Mouse (Mus musculus) left cerebral cortex, postnatal 36 days (tissue): ENCODE measurements around the gene Fads1. TPM values are rescaled to one million over a fixed set of nuclear protein-coding genes. Genes with fewer than 3 reads are reported as not detected.
A peak's percentile ranks its signal among the peaks of the same experiment; 100 is the strongest.

ENCODE experiments used
- DNase-seq, 2 experiments: peaks; one replicate each; pipeline ENCODE4 v3.0.0; 2021 to 2022; ENCODE audit warnings: low spot score in 2 of 2, mixed read lengths in 1 of 2
- intact Hi-C: fragments of 180-260 bp; cut with DNase I; formaldehyde crosslinking; loops from one replicate; pipeline ENCODE4 v1.15.1; 2025
- total RNA-seq, 2 experiments: library from RNA; stranded (reverse); gene quantifications; 2 replicates each; pipeline ENCODE4 v1.2.3; 2021

Fads1 gene
- total RNA-seq, 2 experiments from 2014 or later, result 183 to 192 TPM

DNA sequence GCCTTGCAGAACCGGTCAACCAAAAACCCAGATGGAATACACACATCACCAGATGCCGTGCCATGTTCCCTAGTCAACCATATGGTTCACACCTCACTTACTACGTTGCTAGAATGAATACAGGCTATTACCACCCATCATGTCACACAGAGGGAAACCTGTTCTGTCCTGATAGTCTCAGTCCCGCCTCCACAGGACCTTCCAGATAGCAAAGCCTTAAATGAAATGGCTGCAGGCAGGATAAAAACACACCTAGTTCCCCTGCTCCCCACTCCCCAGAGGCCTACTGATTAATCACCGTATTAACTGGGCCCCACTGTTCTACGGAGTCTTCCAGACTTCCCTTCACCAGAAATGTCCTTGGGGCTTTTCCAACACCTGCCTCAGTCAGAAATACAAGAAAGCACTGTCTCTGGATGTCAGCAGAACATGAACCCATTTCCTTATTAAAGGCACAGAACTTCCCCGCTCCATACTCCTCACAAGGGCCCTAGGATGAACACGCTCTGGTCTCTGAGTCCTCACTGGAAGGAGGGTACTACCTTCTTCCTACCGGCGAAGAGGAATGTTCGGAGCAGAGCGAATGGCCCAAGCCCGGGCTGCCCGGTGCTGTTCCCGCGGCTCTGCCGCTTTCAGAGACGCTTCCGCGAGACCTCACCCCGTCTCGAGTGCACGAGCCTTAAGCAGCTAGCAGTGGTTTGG lies 20.6 kb downstream of the Fads1 start:
- intact Hi-C loops, result no loop called here
- DNase-seq, result no peak

DNA sequence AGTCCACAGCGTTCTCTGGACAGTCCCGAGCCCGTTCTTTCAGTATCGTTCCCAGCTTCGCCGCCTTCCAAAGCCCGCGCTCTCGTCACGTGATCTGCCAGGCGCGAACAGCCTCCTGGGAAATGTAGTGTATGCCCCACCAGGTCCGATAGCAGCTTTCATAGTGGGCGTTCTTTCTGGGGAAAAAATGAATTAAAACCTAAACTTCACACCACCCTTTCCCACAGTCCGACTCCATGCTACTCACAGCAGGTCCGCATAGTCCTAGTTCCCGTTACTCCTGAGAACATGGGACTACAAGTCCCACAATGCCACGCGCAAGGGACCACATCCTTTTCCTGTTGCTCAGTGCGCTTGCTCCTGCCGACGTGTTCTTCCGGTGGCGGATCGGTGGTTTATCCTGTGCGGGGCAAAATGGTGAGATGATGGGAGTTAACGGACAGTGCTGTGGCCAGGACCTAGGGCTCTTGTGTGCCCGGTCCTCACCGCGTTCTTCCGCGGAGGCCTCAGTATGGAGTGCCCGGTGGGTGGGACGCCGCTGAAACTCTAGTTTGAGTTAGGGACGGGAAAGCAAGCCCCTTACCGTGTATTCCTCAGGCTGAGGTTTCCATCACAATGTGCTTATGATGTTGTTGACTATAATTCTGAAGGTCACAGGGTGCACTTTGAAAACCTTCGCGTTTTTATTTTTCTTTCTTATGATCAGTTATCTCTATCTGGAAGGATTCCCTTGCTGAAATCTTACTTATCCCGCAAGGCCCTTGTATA lies 21.3 kb downstream of the Fads1 start, which contains the start of the genes Tmem258 and Fen1:
Gene Tmem258 (plus strand): TSS at position 167 of the 768 bp plus-strand sequence.
Gene Fen1 (minus strand): TSS at position 322 of the 768 bp plus-strand sequence.
- intact Hi-C loops, result no loop called here
- DNase-seq, result peak; percentile 90 to 92

DNA sequence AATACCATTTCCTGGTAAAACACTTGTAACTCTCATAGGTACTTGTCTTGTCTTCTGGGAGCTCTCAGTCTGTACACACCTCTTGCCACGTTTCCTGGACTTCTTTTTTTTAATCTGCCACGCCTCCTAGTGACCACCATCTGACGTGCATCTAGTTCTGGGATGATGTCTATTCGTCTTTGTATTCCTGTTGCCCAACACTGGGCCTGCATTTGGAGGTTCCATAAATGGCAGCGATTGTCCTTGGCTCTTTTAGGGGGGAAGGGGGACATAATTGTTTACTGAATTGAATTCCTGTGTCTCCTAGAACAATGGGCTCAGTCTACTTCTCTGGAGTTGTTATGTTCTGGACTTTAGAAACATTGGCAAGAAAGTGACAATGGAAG lies 21.9 kb downstream of the Fads1 start:
- intact Hi-C loops, result no loop called here
- DNase-seq, result no peak

DNA sequence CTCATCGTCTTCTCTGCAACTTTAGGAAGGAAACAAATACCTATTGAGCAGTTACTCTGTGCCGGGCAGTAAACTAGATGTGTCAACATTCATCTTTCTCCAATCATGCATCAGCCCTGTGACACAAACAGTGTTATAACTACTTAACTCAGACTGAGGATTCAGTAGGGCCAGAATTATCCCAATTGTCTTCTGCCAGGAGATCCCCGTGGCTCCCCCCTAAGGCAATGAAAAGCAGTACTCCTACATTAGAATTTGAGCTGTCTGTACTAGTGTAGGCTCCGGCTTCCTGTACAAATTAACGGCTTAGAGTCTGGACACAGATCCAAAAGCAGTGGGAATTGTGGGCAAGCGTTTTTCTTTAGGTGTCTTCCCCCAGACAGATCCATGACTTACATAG lies 22.4 kb downstream of the Fads1 start:
- intact Hi-C loops, result no loop called here
- no peak for DNase-seq

DNA sequence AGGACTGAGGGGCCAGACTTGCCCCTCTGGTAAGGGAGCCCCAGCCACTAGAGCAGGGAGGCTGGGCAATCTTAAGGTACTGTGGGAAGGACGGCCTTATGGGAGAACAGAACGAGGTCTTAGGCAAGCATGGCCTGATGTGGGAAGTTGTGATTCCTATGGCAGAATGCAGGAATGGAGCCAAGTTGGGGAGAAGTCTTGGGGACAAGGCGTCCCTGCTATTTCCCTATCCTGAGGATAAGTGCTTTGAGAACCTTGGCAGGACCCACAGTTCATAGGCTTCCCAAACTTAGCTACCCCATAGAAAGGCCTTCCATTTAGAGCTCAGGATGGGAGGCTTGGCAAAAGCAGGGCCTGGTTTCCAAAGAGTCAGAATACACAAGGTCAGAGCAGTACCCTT lies 26.2 kb downstream of the Fads1 start:
- intact Hi-C loops, result no loop called here
- DNase-seq, result no peak

DNA sequence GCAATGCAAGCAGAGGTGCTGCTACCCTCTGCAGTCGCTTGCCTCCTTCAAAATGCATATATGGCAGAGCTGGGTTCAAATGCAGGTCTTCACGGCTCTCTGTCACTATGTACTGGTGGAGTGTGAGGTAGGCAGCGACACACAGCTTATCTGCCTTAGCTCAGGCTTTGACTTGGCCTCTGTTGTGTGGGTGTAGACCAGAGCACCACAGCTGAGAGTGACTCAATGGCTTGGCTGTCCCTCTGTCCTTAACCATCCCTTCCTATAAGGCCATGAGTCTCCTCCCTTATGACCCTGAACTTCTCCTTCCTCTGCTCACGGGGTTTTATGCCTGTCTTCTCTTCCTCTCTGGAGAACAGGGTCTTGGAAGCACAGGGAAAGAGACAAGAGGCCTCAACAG lies 28.2 kb downstream of the Fads1 start:
- no peak for DNase-seq
- intact Hi-C loops, result no loop called here

DNA sequence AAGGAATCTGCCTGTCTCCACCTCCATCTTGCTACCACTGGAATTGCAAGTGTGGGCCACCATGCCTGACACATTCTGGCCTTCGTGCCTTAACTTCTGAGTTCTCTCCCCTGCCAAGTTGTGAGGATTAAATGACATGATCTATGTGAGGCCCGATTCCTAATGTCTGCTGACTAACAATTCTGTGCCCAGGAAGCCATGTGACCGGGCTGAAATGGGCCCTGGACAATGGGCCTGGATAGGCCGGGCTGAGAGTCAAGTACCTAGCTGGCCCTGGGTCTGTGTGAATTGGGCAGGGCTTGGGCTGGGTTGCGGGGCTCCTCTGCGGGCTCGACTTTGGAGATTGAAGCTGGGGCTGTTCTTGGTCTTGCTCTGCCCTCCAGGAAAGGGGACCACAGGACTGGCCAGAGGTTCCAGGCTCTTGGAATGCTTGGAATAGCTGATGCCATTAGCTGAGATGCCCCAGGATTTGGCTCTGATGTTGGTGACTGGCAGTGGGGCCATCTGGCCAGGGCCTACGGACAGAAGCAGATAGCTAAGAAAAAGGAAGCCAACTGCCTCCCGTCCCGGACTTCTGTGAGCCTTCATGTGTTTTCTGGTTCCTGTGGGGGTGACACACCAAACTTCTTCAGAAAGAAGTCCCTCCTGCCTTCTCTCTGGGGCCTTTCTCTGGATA lies 31.2 kb downstream of the Fads1 start:
- intact Hi-C loops, result no loop called here
- DNase-seq, result no peak

DNA sequence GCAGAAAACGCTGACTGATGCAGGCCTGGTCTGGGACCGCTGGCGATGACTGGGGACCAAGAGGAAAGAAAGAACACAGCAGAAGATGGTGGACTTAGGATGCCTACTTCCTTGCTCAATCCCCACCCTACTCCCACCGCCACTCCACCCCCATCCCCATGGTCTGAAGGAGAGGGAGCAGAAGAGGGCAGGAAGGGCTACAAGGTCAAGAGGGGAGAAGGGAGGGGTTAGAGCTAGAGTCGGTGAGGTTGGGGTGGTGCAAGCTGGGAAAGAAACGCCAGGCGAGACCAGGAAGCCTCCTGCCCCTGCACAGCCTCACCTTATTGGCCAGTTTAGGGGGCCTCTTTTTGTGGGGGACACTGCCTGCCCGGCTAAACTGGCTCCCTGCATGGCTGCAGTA lies 33.4 kb downstream of the Fads1 start:
- intact Hi-C loops, result no loop called here
- no peak for DNase-seq

DNA sequence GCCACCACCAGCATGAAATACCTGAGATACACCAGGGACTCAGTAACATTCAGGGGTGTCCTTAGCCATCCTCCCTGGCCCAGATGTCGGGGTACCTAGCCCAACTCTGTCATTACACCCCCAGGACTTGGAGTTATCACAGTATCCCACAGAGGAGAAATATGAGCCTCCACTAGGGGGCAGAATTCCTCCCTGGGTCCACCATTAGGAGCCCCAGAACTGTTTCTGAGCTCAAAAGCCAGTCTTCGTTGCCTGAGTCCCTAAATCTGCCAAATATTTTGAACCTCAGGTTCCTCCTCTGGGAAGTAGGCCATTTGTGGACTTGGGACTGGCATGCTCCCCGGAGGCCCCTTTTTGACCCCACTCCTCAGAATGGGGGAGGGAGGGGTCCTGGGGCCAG lies 36.4 kb downstream of the Fads1 start:
- intact Hi-C loops, result no loop called here
- no peak for DNase-seq

DNA sequence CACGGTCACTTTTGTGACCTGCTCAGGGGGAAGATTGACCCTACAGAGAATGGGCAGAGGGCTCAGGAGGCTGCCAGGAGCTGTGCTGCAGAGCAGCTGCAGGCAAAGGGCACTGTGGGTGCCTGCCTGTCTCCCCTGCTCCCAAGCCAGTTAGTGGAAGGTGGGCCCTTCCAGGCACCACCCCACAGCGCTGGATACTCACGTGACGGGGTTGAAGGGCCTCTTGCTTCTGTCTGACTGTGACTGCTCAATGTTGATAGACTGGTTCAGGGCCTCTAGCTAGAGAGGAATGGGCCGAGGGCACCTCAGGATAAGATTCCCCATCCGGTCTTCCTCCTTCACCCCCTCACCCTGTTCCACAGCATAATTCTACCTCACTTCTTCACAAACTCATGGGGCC lies 36.9 kb downstream of the Fads1 start:
- DNase-seq, result no peak
- intact Hi-C loops, result no loop called here

DNA sequence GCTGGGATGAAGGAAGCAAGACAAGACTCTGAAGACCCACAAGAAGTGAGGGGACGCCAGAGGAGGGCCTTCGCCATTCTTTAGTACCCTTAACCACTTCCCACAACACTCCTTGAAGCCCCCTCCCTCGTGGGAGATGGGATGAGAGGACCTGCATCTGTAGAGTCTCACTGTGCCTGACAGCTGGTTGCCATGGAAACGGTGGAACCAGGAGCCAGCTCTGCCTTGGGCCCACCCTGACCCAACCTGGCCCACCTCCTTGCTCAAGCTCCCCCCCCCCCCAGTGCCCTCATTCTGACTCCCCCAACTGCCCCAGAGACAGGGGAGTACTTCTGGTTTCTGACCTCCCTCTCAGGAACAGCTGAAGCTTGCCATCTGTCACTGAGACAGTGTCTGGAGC lies 38.9 kb downstream of the Fads1 start:
- intact Hi-C loops, result no loop called here
- no peak for DNase-seq

DNA sequence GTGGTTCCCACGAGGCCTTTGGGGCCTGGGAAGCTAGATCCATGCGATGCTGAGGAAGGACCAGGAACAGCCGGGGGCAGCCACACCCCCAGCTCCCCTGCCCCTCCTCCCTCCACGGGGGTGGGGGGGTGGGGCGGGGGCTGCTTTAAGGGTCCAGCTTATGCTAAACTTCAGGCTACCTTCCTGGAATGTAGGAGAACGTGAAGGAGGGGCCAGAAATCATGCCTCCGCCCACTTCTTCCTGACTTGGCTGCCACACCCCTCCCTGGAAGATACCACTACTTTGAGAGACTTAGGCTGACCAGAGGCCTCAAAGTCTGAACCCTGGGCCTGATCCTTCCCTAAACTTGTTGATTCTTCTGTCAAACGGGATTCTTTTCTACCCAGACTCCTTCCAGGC lies 40.0 kb downstream of the Fads1 start:
- intact Hi-C loops, result no loop called here

DNA sequence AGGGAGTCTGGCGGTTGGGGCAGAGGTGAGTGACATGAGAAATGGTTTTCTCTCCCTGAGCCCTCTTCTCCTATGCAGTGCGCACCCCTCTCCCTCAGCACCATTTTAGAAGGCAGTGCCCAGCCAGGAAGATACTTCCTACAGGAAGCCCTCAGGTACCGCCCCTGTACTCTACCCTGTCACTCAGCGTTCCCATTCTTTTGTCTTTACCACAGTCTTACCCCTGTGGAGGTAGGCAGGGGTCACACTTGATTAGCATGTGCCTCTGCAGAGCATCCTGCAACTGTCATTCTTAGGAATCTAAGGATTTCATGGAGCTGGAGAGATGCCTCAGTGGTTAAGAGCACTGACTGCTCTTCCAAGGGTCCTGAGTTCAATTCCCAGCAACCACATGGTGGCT lies 40.9 kb downstream of the Fads1 start:
- no peak for DNase-seq
- intact Hi-C loops, result no loop called here

More for the DNA sequence above, 40.0 kb downstream of the Fads1 start:
- no peak for DNase-seq

DNA sequence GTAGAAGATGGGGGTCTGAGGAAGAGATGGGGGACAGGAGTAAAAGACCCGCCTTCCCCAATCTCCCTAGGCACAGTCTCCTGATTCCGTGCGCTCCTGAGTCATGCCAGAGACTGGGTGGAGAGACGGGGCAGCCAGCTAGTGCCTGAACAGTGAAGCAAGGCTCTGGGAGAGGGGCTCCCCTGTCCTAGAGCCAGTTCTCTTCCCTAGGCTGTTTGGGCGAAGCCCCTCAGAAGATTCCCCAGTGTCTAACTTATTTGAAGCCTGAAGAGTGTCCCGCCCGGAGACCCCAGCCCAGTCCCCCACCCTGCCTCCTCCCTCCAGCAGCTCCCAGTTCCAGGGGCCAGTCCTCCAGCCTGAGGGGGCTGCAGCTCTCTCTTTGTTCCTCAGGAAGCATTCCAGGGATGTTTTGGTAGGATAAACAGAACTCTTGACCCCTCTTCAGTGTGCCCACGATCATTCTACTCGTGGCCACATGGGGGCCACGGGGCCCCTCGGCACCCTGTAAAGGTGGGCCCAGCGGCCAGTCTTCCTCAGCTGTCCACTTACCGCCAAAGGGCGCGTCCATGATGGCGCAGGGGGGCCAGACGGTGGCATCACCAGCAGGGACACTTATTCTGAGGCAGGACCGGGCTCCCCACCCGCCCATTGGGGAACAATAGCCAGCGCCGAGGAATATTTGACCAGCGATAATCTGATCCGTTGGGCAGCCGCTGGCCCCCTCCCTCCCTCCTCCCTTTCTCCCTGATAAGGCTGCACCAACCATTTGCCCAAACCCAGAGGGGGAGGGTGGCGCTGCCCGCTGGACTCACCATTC lies 42.2 kb downstream of the Fads1 start:
- intact Hi-C loops, result no loop called here
- no peak for DNase-seq

DNA sequence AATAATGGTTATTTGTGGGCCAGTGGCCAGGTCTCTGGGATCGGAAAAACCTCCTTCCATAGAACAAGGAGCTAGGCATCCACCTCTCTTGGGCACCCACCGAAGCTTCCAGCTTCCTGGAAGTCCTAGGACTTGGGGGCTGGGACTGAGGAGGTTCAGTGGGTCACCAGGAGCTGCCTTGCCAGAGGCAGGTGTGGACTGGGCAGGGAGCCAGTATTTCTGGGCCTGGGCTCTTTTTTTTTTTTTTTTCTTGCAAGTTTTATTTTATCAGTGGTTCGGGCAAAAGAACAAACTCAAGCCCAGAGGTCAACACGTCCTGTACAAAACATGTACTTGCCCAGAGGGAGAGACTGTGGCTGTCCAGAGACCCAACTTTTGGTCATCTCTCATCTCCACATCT lies 43.1 kb downstream of the Fads1 start:
- intact Hi-C loops, result no loop called here
- DNase-seq, result no peak

DNA sequence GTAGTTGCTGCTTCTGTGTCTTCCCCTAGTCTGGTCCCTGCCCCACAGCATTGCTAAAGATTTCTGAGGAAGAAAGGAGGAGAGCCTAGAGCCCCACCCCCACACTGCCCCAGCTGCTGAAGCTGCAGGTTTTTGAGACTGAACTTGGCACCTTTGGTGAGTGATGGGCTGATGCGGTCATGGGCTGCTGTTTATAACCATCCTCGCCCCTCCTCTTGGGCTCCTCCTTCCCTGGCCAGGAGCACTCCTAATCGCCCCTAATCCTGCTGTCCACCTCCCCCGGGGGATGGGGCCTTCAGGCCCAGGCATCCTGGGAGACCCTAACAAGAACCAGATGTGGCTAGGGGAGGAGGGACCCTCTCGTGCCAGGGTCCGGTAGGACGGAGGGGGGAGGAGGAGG lies 48.3 kb downstream of the Fads1 start:
- DNase-seq, result no peak
- intact Hi-C loops, result no loop called here

DNA sequence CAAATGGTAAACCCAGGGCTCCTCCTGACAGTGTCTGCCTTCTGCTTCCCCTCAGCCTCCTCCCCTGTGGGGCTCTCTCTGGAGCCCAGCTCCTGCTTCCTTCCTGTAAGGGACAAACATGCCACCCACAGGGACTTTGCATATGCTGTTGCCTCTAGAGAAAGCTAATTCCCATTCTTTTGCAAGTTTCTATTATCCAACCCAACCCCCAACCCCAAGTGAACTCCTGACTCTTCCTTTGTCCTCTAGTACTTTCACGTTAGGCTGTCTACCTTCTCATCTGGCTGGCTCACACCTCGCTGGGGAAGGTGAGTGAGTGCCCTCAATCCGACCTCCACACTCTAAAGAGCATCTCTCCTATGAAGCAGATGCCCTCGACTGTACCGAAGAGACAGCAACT lies 49.2 kb downstream of the Fads1 start:
- intact Hi-C loops, result no loop called here
- DNase-seq, result no peak

DNA sequence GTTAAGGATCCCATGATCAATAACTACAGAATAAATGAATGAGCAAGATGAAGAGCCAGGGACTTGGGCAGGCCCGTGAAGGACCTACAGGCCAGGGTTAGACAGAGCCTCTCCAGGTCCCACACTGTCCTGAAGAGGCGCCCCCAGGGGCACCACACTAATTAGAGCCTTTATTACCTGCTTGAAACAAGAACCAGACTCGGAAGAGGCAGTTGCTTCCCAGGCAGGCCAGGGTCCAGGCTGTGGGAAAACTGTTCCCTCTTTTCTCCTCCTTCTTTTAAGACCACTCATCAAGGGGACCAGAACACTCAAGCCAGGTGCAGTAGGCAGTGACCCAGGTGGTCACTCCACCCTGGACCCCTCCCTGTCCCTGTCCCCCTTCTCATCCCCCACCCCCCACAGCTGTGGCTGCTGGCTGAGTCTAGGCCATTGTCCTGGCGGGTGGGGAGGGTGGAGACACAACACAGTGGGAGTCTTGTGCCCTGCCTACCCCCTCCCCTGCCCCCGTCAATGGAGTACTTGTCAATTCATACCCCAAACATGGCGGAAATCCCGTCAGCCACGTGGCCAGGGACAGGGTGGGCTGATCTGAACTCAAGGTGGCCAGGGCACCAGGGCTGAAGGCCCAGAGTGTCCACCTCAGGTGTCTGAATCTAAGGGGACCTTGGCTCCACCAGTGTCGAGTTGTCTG lies 49.8 kb downstream of the Fads1 start:
- intact Hi-C loops, result no loop called here
- DNase-seq, result no peak

DNA sequence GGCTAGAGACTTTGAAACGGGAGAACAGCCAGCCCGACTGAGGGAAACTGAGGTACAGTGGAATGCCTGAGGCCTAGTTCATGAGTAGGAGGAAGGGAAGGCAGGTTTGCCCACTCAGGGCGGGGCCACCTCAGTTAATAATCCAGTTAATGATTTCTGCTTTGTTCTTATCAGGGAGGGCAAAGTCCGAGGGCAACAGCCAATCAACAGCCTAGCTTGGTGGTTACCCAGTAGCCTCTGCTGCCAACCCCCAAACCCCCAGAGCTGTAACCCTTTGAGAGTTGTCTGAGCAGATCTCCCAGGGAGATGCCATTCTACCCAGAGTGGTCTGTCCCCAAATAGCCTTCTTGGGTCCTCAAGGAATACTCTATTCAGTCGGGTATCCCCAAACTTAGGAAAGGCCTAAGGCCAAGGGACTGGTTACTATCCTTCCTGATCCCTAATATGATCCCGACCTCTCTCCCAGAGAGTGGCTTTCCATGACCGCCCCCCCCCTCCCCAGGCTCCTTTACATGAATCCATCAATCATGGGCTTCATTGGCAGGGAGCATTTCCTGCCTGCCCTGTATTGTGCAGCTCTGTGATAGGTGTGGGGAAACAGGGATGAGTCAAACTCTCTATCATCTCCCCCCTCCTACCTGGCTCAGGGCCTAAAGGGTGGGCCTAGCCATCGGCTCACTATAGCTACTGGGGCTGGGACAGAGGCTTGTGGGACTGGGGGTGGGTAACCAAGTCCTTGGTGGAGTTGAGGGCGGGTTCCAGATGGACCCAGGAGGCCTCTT lies 53.3 kb downstream of the Fads1 start:
- no peak for DNase-seq
- intact Hi-C loops, result no loop called here
